Mouse (Mus musculus) heart, embryonic 14.5 days (tissue): ENCODE measurements around the gene Rsph14. TPM values are rescaled to one million over a fixed set of nuclear protein-coding genes. Genes with fewer than 3 reads are reported as not detected.

Experiments
- ATAC-seq: fragments of 200-750 bp; cut with Nextera tagmentation; 2 replicates; pipeline ENCODE4 v1.8.0; 2017; ENCODE audit warnings: low read depth, moderate TSS enrichment; ENCODE audit not compliant: insufficient number of reproducible peaks, insufficient read depth, low FRiP score
- H3K27ac ChIP-seq, 2 experiments: fragments of 200-500 bp in 1 of 2; fragments of 300-500 bp in 1 of 2; sonication (generic) in 1 of 2; replicated peaks in 1 of 2; 2 replicates each; pipeline ENCODE4 v1.5.1; 2012 to 2014; ENCODE audit warnings: low read depth in 2 of 2, low read length in 2 of 2, control low read depth in 1 of 2, mild to moderate bottlenecking in 1 of 2, mixed read lengths in 1 of 2; ENCODE audit not compliant: control insufficient read depth in 1 of 2, insufficient read depth in 1 of 2
- H3K27me3 ChIP-seq: fragments of 300-500 bp; sonication (generic); 2 replicates; pipeline ENCODE4 v1.6.1; 2014; ENCODE audit warnings: mild to moderate bottlenecking, low read length, control low read depth; ENCODE audit not compliant: control insufficient read depth, insufficient read depth
- H3K36me3 ChIP-seq: fragments of 300-500 bp; sonication (generic); 2 replicates; pipeline ENCODE4 v1.6.1; 2014; ENCODE audit warnings: mild to moderate bottlenecking, control low read depth, low read length, mixed read lengths; ENCODE audit not compliant: control insufficient read depth, insufficient read depth
- H3K4me1 ChIP-seq, 2 experiments: fragments of 200-500 bp in 1 of 2; fragments of 300-500 bp in 1 of 2; sonication (generic) in 1 of 2; 2 replicates each; pipeline ENCODE4 v1.6.1; 2012 to 2014; ENCODE audit warnings: low read length in 2 of 2, control low read depth in 1 of 2, mixed read lengths in 1 of 2; ENCODE audit not compliant: control insufficient read depth in 2 of 2, insufficient read depth in 2 of 2
- H3K4me2 ChIP-seq: fragments of 300-500 bp; sonication (generic); 2 replicates; pipeline ENCODE4 v1.6.1; 2014; ENCODE audit warnings: mild to moderate bottlenecking, low read length
- H3K4me3 ChIP-seq, 2 experiments: fragments of 200-500 bp in 1 of 2; fragments of 300-500 bp in 1 of 2; sonication (generic) in 1 of 2; 2 replicates each; pipeline ENCODE4 v1.5.1; 2012 to 2014; ENCODE audit warnings: low read length in 2 of 2, mild to moderate bottlenecking in 2 of 2, control low read depth in 1 of 2, low read depth in 1 of 2, moderate library complexity in 1 of 2; ENCODE audit not compliant: control insufficient read depth in 1 of 2, insufficient read depth in 1 of 2
- H3K9ac ChIP-seq: fragments of 300-500 bp; sonication (generic); 2 replicates; pipeline ENCODE4 v1.6.1; 2014; ENCODE audit warnings: mild to moderate bottlenecking, low read length
- H3K9me3 ChIP-seq: fragments of 300-500 bp; sonication (generic); 2 replicates; pipeline ENCODE4 v1.6.1; 2016; ENCODE audit warnings: low read length, control low read depth; ENCODE audit not compliant: control insufficient read depth
- WGBS: fragments of 180-500 bp; shearing (Covaris S2); extraction: QIAGEN DNeasy Blood & Tissue Kit; methylation state at CpG from one replicate; pipeline ENCODE4 v1.1.7; 2014; 5-methylcytosine and 5-hydroxymethylcytosine counted together
- polyA plus RNA-seq: library from polyadenylated mRNA; unstranded; fragments of >200 nt; fragmentation: Nextera tagmentation; extraction: Ambion mirVana; gene quantifications from 2 replicates; pipeline ENCODE4 v1.2.1, GENCODE M21; 2014

Gene Rsph14
- polyA plus RNA-seq: not detected in 2 replicates

GRCm38 (mm10) chr10:75032395-75032794, at the start of gene Rsph14:
Rsph14 (minus strand) TSS chr10:75032586.
- no peak for ATAC-seq
- 38% methylated on average over 10 of the region's 10 CpGs for WGBS
- H3K4me2 ChIP-seq: no peak within 1 kb of the TSS

DNA sequence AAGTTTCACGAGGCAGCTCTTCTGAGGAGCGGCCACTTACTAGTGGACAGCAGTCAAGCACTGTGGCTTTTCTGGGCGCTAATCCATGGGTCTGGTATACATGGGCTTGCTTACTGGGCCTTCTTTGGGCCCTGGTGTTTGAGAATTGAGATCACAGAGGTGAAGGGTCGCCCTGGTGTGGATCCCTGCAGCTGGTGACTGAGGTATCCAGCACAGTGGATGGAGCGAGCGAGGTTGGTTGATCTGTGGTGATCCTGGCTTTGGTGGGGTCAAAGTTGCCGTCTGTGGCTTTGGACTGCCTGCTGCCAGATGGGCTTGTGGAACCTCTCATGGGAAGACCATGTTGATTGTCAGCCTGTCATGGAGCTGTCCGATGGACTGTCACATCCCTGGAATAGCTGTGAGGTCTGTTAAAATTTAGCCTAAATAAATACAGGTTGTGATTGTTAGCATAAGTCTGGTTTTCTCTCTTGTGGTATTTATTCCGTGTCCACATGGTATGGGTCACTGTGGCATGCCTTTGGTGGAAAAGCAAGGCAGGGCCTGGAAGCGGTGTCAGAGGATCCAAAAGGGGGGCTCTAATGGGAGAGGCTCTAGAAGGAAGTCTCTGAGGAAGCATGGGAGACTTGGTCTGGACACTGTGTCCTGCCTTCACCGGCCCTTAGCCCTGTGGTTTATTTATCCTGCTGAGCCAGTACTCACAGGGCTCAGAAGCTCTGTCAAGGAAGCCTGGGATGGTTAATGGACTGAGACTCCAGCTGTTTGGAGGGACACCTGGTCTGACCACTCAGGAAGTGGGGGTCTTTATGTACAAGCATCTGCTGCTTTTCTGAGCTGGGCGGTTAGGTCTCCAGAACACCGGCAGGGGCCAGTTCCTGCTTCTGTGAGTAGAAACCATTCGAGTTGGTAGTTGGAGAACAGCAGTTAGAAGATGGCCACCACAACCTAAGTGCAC, 46.1 kb upstream of the Rsph14 start:
- no peaks in the 10 kb centered on the region for H3K4me1 ChIP-seq
- no peak for ATAC-seq

More at GRCm38 (mm10) chr10:75032395-75032794, at the start of gene Rsph14:
- H3K4me3 ChIP-seq: no peak within 1 kb of the TSS
- no peaks in the 10 kb centered on the region for H3K27me3 ChIP-seq
- H3K9me3 ChIP-seq: no peaks in the 10 kb centered on the region
- H3K4me1 ChIP-seq: peaks cover 6 to 10% of the 10 kb centered on the region in 2 experiments; a peak in 2 of 4 replicates
- no peaks in the 10 kb centered on the region for H3K36me3 ChIP-seq
- H3K27ac ChIP-seq: no peak within 1 kb of the TSS
- H3K9ac ChIP-seq: no peak within 1 kb of the TSS

DNA sequence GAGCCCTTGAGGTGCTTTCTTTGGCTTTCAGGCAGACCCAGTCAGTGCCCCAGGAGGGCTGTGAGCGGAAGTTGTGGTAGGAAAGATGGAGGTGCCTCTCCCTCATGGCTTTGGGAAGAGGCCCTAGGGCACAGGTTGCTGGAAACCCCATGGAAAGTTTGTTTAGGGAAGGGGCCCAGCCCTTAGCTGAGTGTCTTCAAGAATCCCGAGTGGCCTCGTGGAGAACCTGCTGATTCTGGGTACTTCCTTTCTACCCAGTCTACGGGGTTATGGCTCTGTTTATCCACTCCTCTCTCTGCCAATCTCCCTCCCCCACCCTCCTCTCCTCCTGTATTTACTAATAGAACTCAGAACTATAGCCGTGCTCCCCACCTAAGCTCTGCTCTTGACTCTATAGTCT, 43.3 kb upstream of the Rsph14 start:
- 74% methylated on average over 5 of the region's 5 CpGs for WGBS
- Histone ChIP-seq H3K36me3 (no peaks in the 10 kb centered on the region), H3K27ac (no peak overlapping the region), H3K4me1 (peaks cover 0 to 1% of the 10 kb centered on the region in 2 experiments; a peak in 2 of 4 replicates), H3K9me3 (no peaks in the 10 kb centered on the region), H3K4me2 (no peak overlapping the region), H3K4me3 (no peak overlapping the region), H3K27me3 (no peaks in the 10 kb centered on the region), H3K9ac (no peak overlapping the region)
- ATAC-seq: no peak

More for the DNA sequence above, 46.1 kb upstream of the Rsph14 start:
- Histone ChIP-seq H3K4me2 (no peak overlapping the region), H3K27me3 (no peaks in the 10 kb centered on the region), H3K27ac (no peak overlapping the region), H3K36me3 (no peaks in the 10 kb centered on the region), H3K9me3 (no peaks in the 10 kb centered on the region), H3K9ac (no peak overlapping the region), H3K4me3 (no peak overlapping the region)
- WGBS: 82% methylated on average over 14 of the region's 14 CpGs

DNA sequence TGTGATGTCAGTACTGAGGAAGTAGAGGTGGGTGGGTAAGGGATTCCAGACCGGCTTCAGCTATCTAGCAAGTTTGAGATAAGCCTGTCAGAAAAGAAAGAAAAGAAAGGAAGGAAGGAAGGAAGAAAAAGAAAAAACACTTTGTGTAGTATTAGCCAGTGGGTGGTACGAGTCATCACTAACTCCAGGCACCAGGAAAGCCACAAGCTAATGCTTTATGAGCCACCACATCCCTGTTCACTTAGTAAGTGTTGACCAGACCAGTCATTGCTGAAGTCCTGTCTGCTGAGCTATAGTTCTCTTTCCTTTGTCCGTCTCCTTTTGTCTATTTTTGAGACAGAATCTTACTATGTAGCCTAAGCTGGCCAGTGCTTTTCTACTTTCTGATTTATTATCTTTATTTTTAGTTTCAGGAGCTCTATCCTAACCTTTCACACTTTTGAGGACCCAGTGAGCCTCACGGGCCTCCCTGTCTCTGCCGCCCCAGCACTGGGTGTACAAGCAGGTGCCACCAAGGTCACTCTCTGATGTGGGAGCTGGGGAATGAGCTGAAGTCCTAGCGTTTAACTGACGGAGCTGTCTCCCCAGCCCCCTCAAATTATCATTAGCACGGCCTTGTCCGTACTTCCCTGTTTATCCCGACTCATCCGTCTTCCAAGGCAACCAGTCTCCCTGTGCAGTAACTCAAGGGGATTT, 38.0 kb upstream of the Rsph14 start:
- Histone ChIP-seq H3K4me1 (peaks cover 14 to 24% of the 10 kb centered on the region in 2 experiments), H3K27ac (peak overlapping the region; percentile 29 to 43; a peak in 3 of 4 replicates)
- no peak for ATAC-seq

DNA sequence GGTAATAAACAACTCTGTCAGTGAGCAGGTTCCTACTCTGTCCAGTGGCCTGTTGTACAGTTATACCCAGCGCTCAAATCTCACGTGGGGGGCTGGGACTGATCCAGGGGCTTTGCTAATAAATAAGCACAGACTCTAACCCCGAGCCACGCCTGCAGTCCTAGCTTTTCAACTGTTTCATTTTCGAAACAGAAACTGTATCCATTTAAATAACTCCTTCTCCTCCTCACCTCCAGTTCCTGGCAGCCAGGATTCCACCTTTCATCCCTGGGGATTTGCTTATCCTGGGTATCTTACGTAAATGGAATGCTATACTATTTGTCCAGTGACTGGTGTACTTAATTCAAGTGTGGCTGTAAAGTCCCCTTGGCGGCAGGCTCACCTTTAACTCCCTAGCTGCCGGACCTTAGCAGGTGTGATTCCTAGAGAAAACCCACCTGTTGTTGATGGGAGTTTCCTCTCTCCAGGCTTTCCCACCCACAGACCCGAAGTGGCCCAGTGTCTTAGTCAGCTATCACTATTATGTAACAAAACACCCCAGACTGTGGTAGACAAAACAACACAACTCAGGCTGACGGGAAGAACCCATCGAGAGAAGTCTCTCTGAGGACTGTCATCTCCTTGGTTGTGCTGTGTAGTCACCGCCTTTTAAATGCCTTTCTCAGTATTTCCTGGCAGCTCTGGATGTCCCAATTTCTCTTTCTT, 36.4 kb upstream of the Rsph14 start:
- Histone ChIP-seq H3K4me1 (peaks cover 16 to 28% of the 10 kb centered on the region in 2 experiments), H3K27me3 (no peaks in the 10 kb centered on the region), H3K4me3 (no peak overlapping the region), H3K36me3 (0 out of 2 replicates have a peak, but pooled peaks cover 4% of the 10 kb centered on the region), H3K9ac (no peak overlapping the region; the same call in 1 of the 2 replicates), H3K4me2 (peak overlapping the region; percentile 25; the same call in 1 of the 2 replicates), H3K27ac (no peak overlapping the region), H3K9me3 (no peaks in the 10 kb centered on the region)
- no peak for ATAC-seq
- WGBS: 39% methylated on average over 12 of the region's 12 CpGs

More for the DNA sequence above, 38.0 kb upstream of the Rsph14 start:
- Histone ChIP-seq H3K27me3 (no peaks in the 10 kb centered on the region), H3K9me3 (no peaks in the 10 kb centered on the region), H3K4me2 (no peak overlapping the region), H3K9ac (no peak overlapping the region), H3K36me3 (no peaks in the 10 kb centered on the region), H3K4me3 (no peak overlapping the region)
- 52% methylated on average over 11 of the region's 11 CpGs for WGBS

- 74% methylated on average over 2 of the region's 2 CpGs for WGBS
- no peaks in the 10 kb centered on the region for H3K27me3 ChIP-seq
- H3K36me3 ChIP-seq: 0 out of 2 replicates have a peak, but pooled peaks cover 4% of the 10 kb centered on the region
- no peak for ATAC-seq
- H3K9me3 ChIP-seq: no peaks in the 10 kb centered on the region
- no peak overlapping the region for H3K4me2 ChIP-seq
- peaks cover 23 to 35% of the 10 kb centered on the region in 2 experiments for H3K4me1 ChIP-seq
- H3K9ac ChIP-seq: no peak overlapping the region
- no peak overlapping the region for H3K27ac ChIP-seq
- no peak overlapping the region for H3K4me3 ChIP-seq
Measured at GRCm38 (mm10) chr10:75068086-75068485, 35.7 kb upstream of the Rsph14 start.

GRCm38 (mm10) chr10:75067446-75067845, 35.1 kb upstream of the Rsph14 start:
- Histone ChIP-seq H3K4me1 (peaks cover 25 to 38% of the 10 kb centered on the region in 2 experiments), H3K27me3 (no peaks in the 10 kb centered on the region; the same call in 1 of the 2 replicates)

More at GRCm38 (mm10) chr10:75067446-75067845, 35.1 kb upstream of the Rsph14 start:
- no peak for ATAC-seq
- Histone ChIP-seq H3K36me3 (0 out of 2 replicates have a peak, but pooled peaks cover 4% of the 10 kb centered on the region), H3K4me3 (no peak overlapping the region), H3K27ac (no peak overlapping the region), H3K9ac (no peak overlapping the region), H3K9me3 (no peaks in the 10 kb centered on the region), H3K4me2 (no peak overlapping the region)
